Mouse (Mus musculus) hindbrain, embryonic 11.5 days (tissue): Measurements from ENCODE around the gene Abracl. TPM values are rescaled to one million over a fixed set of nuclear protein-coding genes. Genes with fewer than 3 reads are reported as not detected.

ENCODE experiments used
- ATAC-seq: fragments of 200-750 bp; cut with Nextera tagmentation; 2 replicates; pipeline ENCODE4 v1.8.0; 2017; ENCODE audit warnings: mild to moderate bottlenecking, moderate TSS enrichment, moderate library complexity; ENCODE audit not compliant: low FRiP score
- DNase-seq: peaks from one replicate; pipeline ENCODE4 v3.0.0-alpha.2; 2015; ENCODE audit warnings: low spot score
- H3K27ac ChIP-seq: fragments of 300-500 bp; sonication (generic); 2 replicates; pipeline ENCODE4 v1.5.1; 2014; ENCODE audit warnings: mild to moderate bottlenecking, low read depth, low read length
- H3K27me3 ChIP-seq: fragments of 300-500 bp; sonication (generic); 2 replicates; pipeline ENCODE4 v1.6.1; 2014; ENCODE audit warnings: mild to moderate bottlenecking, low read length, moderate library complexity, mixed read lengths; ENCODE audit not compliant: control insufficient read depth, insufficient read depth
- H3K36me3 ChIP-seq: fragments of 300-500 bp; sonication (generic); 2 replicates; pipeline ENCODE4 v1.6.1; 2014; ENCODE audit warnings: mild to moderate bottlenecking, low read length, moderate library complexity, mixed read lengths; ENCODE audit not compliant: control insufficient read depth, insufficient read depth
- H3K4me1 ChIP-seq: fragments of 300-500 bp; sonication (generic); replicated peaks from 2 replicates; pipeline ENCODE4 v1.6.1; 2014; ENCODE audit warnings: low read length, mixed read lengths; ENCODE audit not compliant: control insufficient read depth, insufficient read depth
- H3K4me2 ChIP-seq: fragments of 300-500 bp; sonication (generic); replicated peaks from 2 replicates; pipeline ENCODE4 v1.6.1; 2014; ENCODE audit warnings: mild to moderate bottlenecking, low read depth, low read length
- H3K4me3 ChIP-seq: fragments of 300-500 bp; sonication (generic); 2 replicates; pipeline ENCODE4 v1.5.1; 2014; ENCODE audit warnings: low read depth, low read length
- H3K9ac ChIP-seq: fragments of 300-500 bp; sonication (generic); 2 replicates; pipeline ENCODE4 v1.6.1; 2014; ENCODE audit warnings: low read depth, low read length
- H3K9me3 ChIP-seq: fragments of 300-500 bp; sonication (generic); 2 replicates; pipeline ENCODE4 v1.6.1; 2016; ENCODE audit warnings: low read length; ENCODE audit not compliant: control insufficient read depth
- WGBS: fragments of 180-500 bp; shearing (Covaris S2); extraction: QIAGEN DNeasy Blood & Tissue Kit; methylation state at CpG from one replicate; pipeline ENCODE4 v1.1.7; 2014; 5-methylcytosine and 5-hydroxymethylcytosine counted together
- polyA plus RNA-seq: library from polyadenylated mRNA; unstranded; fragments of >200 nt; fragmentation: Nextera tagmentation; extraction: Ambion mirVana; gene quantifications from 2 replicates; pipeline ENCODE4 v1.2.1, GENCODE M21; 2014

The Abracl gene
- polyA plus RNA-seq, 1 experiment from 2014 or later = 223 TPM

GRCm38 (mm10) chr10:18008118-18008517 lies 15.0 kb downstream of the Abracl start:
- no peak overlapping the region for H3K4me2 ChIP-seq
- H3K9me3 ChIP-seq = no peaks in the 10 kb centered on the region
- no peaks in the 10 kb centered on the region for H3K4me1 ChIP-seq
- no peaks in the 10 kb centered on the region for H3K27me3 ChIP-seq
- H3K9ac ChIP-seq = no peak overlapping the region
- H3K36me3 ChIP-seq = no peaks in the 10 kb centered on the region; the same call in 1 of the 2 replicates
- ATAC-seq = no peak
- no peak overlapping the region for H3K4me3 ChIP-seq
- no peak for DNase-seq
- no peak overlapping the region for H3K27ac ChIP-seq

GRCm38 (mm10) chr10:18007243-18007642 lies 15.8 kb downstream of the Abracl start:
- WGBS = 78% methylated on average over 3 of the region's 3 CpGs
- Histone ChIP-seq H3K9ac (no peak overlapping the region), H3K9me3 (no peaks in the 10 kb centered on the region), H3K4me3 (no peak overlapping the region), H3K27me3 (no peaks in the 10 kb centered on the region), H3K27ac (no peak overlapping the region), H3K36me3 (no peaks in the 10 kb centered on the region; the same call in 1 of the 2 replicates), H3K4me2 (no peak overlapping the region), H3K4me1 (no peaks in the 10 kb centered on the region)
- ATAC-seq = no peak
- no peak for DNase-seq

GRCm38 (mm10) chr10:18006756-18007155 lies 16.3 kb downstream of the Abracl start:
- Histone ChIP-seq H3K4me3 (no peak overlapping the region), H3K4me1 (no peaks in the 10 kb centered on the region), H3K36me3 (no peaks in the 10 kb centered on the region; the same call in 1 of the 2 replicates), H3K27ac (no peak overlapping the region), H3K9me3 (no peaks in the 10 kb centered on the region), H3K27me3 (no peaks in the 10 kb centered on the region), H3K9ac (no peak overlapping the region), H3K4me2 (no peak overlapping the region)
- ATAC-seq = no peak
- 94% methylated on average over 1 of the region's 1 CpGs for WGBS
- DNase-seq = no peak

- WGBS = 93% methylated on average over 7 of the region's 7 CpGs
- ATAC-seq (no peak), DNase-seq (no peak)
- no peak overlapping the region for H3K4me3 ChIP-seq
- H3K36me3 ChIP-seq = no peaks in the 10 kb centered on the region; the same call in 1 of the 2 replicates
- H3K4me1 ChIP-seq = no peaks in the 10 kb centered on the region
- H3K27me3 ChIP-seq = no peaks in the 10 kb centered on the region
- H3K9me3 ChIP-seq = no peaks in the 10 kb centered on the region
- H3K27ac ChIP-seq = no peak overlapping the region
- H3K9ac ChIP-seq = no peak overlapping the region
- no peak overlapping the region for H3K4me2 ChIP-seq
These were observed 17.7 kb downstream of the Abracl start for GRCm38 (mm10) chr10:18005136-18005955.

- no peaks in the 10 kb centered on the region for H3K4me1 ChIP-seq
- no peak overlapping the region for H3K9ac ChIP-seq
- WGBS = 75% methylated on average over 12 of the region's 12 CpGs
- H3K9me3 ChIP-seq = no peaks in the 10 kb centered on the region
- no peaks in the 10 kb centered on the region for H3K36me3 ChIP-seq
- H3K27me3 ChIP-seq = no peaks in the 10 kb centered on the region
- no peak overlapping the region for H3K4me3 ChIP-seq
- ATAC-seq = no peak
- H3K27ac ChIP-seq = no peak overlapping the region
- H3K4me2 ChIP-seq = no peak overlapping the region
- DNase-seq = no peak
These were observed 19.0 kb downstream of the Abracl start for GRCm38 (mm10) chr10:18003966-18004637.

- Histone ChIP-seq H3K27me3 (no peaks in the 10 kb centered on the region), H3K9me3 (no peaks in the 10 kb centered on the region), H3K4me1 (no peaks in the 10 kb centered on the region), H3K27ac (no peak overlapping the region), H3K4me3 (no peak overlapping the region), H3K9ac (no peak overlapping the region), H3K4me2 (no peak overlapping the region), H3K36me3 (no peaks in the 10 kb centered on the region)
- DNase-seq = no peak
- no peak for ATAC-seq
- 84% methylated on average over 4 of the region's 4 CpGs for WGBS
These were observed 32.5 kb downstream of the Abracl start for GRCm38 (mm10) chr10:17990576-17990975.

- Histone ChIP-seq H3K4me2 (no peak overlapping the region), H3K27me3 (no peaks in the 10 kb centered on the region), H3K9ac (no peak overlapping the region), H3K36me3 (no peaks in the 10 kb centered on the region), H3K9me3 (no peaks in the 10 kb centered on the region), H3K4me3 (no peak overlapping the region), H3K4me1 (no peaks in the 10 kb centered on the region), H3K27ac (no peak overlapping the region)
- DNase-seq (no peak), ATAC-seq (no peak)
- WGBS = 79% methylated on average over 6 of the region's 6 CpGs
These were observed 34.0 kb downstream of the Abracl start for GRCm38 (mm10) chr10:17989136-17989535.

GRCm38 (mm10) chr10:17987823-17988423 lies 35.2 kb downstream of the Abracl start:
- no peaks in the 10 kb centered on the region for H3K4me1 ChIP-seq
- no peaks in the 10 kb centered on the region for H3K27me3 ChIP-seq
- 82% methylated on average over 8 of the region's 8 CpGs for WGBS
- H3K9ac ChIP-seq = no peak overlapping the region
- ATAC-seq = no peak
- no peak overlapping the region for H3K4me2 ChIP-seq
- no peak overlapping the region for H3K4me3 ChIP-seq
- no peaks in the 10 kb centered on the region for H3K36me3 ChIP-seq
- no peak overlapping the region for H3K27ac ChIP-seq
- no peak for DNase-seq
- H3K9me3 ChIP-seq = no peaks in the 10 kb centered on the region
